Mouse (Mus musculus): ENCODE results near the gene Kif3a.

DNA sequence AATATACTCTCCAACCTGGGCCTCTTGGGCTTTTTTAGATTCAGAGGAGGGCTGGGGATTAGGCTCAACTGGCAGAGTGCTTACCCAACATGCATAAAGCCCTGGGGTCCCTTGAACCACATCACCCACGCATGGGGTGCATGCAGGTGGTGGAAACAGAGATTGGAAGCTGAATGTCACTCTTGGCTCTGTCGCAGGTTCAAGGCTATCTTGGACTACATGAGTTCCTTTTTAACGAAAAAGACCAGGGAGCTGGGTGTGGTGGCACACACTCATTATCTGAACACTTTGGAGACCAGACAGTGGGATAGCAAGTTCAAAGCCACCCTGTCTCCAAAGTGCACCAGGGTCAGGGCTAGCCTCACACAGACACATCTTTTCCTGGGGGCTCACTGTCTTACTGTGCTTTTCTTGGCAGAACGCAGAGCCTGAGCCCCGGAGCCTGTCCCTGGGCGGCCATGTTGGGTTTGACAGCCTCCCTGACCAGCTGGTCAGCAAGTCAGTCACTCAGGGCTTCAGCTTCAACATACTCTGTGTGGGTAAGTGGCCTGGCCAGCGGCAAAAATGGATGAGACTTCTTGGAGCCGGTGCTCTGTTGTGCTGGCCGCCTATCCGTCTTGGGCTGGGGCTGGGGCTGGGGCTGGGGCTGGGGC is 35.5 kb upstream of the Kif3a start:
- TF ChIP-seq POLR2A (IDR thresholded peaks at IDR 0.05; ENCODE audit: borderline replicate concordance, insufficient read depth, low read length) (no peak), CTCF (IDR thresholded peaks at IDR 0.05; ENCODE audit: borderline replicate concordance, insufficient read depth, low read depth, low read length) (no peak)

Measured in cerebellum, adult 2 months (tissue).